Mouse (Mus musculus): Measurements from ENCODE around the gene Jph4.

The Jph4 gene

GRCm38 (mm10) chr14:55094704-55095231, 22.0 kb downstream of the Jph4 start, which contains the start of gene Thtpa:
Gene Thtpa, plus strand, starts transcription at chr14:55094784.
- DNase-seq: peak; percentile 90 to 91

GRCm38 (mm10) chr14:55093927-55094326, 22.8 kb downstream of the Jph4 start:
- DNase-seq: no peak

- DNase-seq: peak; percentile 95 to 98
Measured at GRCm38 (mm10) chr14:55092011-55092577, 24.6 kb downstream of the Jph4 start, which contains the start of gene Zfhx2. Gene Zfhx2, minus strand, starts transcription at chr14:55092324.

- DNase-seq: peak; percentile 65 to 68
Measured at GRCm38 (mm10) chr14:55091209-55091865, 25.4 kb downstream of the Jph4 start.

GRCm38 (mm10) chr14:55089199-55089947, 27.4 kb downstream of the Jph4 start:
- peak in 1 of 2 experiments; percentile 68 for DNase-seq

GRCm38 (mm10) chr14:55086009-55086514, 30.7 kb downstream of the Jph4 start:
- no peak for DNase-seq

- DNase-seq: no peak
Measured at GRCm38 (mm10) chr14:55085324-55086008, 31.3 kb downstream of the Jph4 start.

- DNase-seq: no peak
Measured at GRCm38 (mm10) chr14:55083481-55083880, 33.3 kb downstream of the Jph4 start.

- no peak for DNase-seq
Measured at GRCm38 (mm10) chr14:55081105-55081504, 35.6 kb downstream of the Jph4 start.

- peak; percentile 88 to 92 for DNase-seq
Measured at GRCm38 (mm10) chr14:55079214-55079970, 37.3 kb downstream of the Jph4 start.

- peak; percentile 54 to 56 for DNase-seq
Measured at GRCm38 (mm10) chr14:55078366-55078989, 38.3 kb downstream of the Jph4 start.

GRCm38 (mm10) chr14:55077481-55078365, 39.0 kb downstream of the Jph4 start:
- peak in 1 of 2 experiments; percentile 40 for DNase-seq

GRCm38 (mm10) chr14:55076956-55077355, 39.8 kb downstream of the Jph4 start:
- no peak for DNase-seq

- DNase-seq: peak; percentile 63 to 77
Measured at GRCm38 (mm10) chr14:55076224-55076623, 40.5 kb downstream of the Jph4 start.

- DNase-seq: peak; percentile 53 to 57
Measured at GRCm38 (mm10) chr14:55074416-55074815, 42.3 kb downstream of the Jph4 start.

- peak in 1 of 2 experiments; percentile 44 for DNase-seq
Measured at GRCm38 (mm10) chr14:55071756-55072155, 45.0 kb downstream of the Jph4 start.

GRCm38 (mm10) chr14:55066042-55066441, 50.7 kb downstream of the Jph4 start:
- peak; percentile 45 to 53 for DNase-seq

- peak in 1 of 2 experiments; percentile 61 for DNase-seq
Measured at GRCm38 (mm10) chr14:55065391-55065790, 51.3 kb downstream of the Jph4 start.

GRCm38 (mm10) chr14:55064481-55065370, 52.0 kb downstream of the Jph4 start:
- peak; percentile 73 for DNase-seq

Data from cerebellum, postnatal 25 days (tissue).